Mouse (Mus musculus): Measurements from ENCODE around the gene Ints7. TPM values are rescaled to one million over a fixed set of nuclear protein-coding genes. Genes with fewer than 3 reads are reported as not detected.

The Ints7 gene
- total and polyA plus RNA-seq, 2 experiments from 2014 or later: 15.1 to 33.2 TPM

- no peak for ATAC-seq (ENCODE audit: insufficient read depth, low read depth)
Measured at GRCm38 (mm10) chr1:191573906-191574639, 1.4 kb upstream of the Ints7 start.

DNA sequence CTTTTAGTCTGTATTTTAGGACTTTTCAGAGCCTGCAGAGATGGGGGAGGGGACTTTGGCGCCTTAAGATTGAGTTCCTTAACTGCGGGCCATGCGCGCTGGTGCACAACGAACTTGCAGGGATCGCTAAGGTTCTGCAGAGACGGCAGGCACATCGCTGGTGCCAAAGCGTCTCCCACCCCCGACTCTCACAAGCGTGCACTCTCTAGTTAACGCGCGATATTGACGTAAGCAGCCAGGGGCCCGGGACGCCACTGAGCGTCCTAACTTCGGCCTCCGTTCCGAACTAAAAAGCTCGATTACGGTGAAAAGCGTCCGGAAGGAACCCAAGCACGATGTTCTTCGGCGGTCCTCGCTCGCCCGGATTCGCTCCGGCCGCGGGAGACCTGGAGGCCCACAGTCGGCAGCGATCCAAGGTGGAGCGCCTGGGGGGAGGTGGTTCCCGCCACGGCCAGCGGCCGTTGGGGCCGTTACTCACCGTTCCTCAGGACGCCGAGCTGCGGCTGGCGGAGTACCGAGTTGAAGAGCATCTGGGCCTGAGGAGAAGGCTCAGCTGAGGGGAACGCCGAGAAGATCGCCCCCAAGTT is 472 bp upstream of the Ints7 start:
- whole genome bisulfite sequencing: under 1% methylated on average over 52 of the region's 52 CpGs
- TF ChIP-seq CTCF (IDR thresholded peaks at IDR 0.05; ENCODE audit: low read depth) (no peak), EP300 (IDR thresholded peaks at IDR 0.05; ENCODE audit: low read depth) (no peak)
- DNase-seq (ENCODE audit: low spot score) (peak; percentile 69), ATAC-seq (ENCODE audit: insufficient read depth, low read depth) (peak; percentile 30)
- no peaks in the 10 kb centered on the region; the same call in 1 of the 2 replicates for H3K36me3 ChIP-seq (replicated peaks; ENCODE audit: control insufficient read depth, insufficient read depth, low read length)
- H3K27me3 ChIP-seq (ENCODE audit: control insufficient read depth, insufficient read depth, low read length): no peaks in the 10 kb centered on the region
- peak overlapping the region; percentile 69 for H3K9ac ChIP-seq (replicated peaks; ENCODE audit: low read depth, low read length)
- H3K4me1 ChIP-seq (ENCODE audit: control insufficient read depth, insufficient read depth): peaks cover 26% of the 10 kb centered on the region
- H3K27ac ChIP-seq (ENCODE audit: low read depth): peak overlapping the region; percentile 85
- H3K4me2 ChIP-seq (ENCODE audit: low read depth, low read length): peak overlapping the region; percentile 84
- no peaks in the 10 kb centered on the region for H3K9me3 ChIP-seq (replicated peaks; ENCODE audit: control insufficient read depth, low read length)
- H3K4me3 ChIP-seq (ENCODE audit: low read depth, low read length): peak overlapping the region; percentile 83

More at GRCm38 (mm10) chr1:191573906-191574639, 1.4 kb upstream of the Ints7 start:
- TF ChIP-seq CTCF (IDR thresholded peaks at IDR 0.05; ENCODE audit: low read depth) (no peak), EP300 (IDR thresholded peaks at IDR 0.05; ENCODE audit: low read depth) (no peak)
- Histone ChIP-seq H3K4me3 (ENCODE audit: low read depth, low read length) (peak overlapping the region; percentile 83), H3K27ac (ENCODE audit: low read depth) (peak overlapping the region; percentile 85), H3K4me1 (ENCODE audit: control insufficient read depth, insufficient read depth) (peaks cover 26% of the 10 kb centered on the region), H3K9ac (replicated peaks; ENCODE audit: low read depth, low read length) (peak overlapping the region; percentile 69), H3K27me3 (ENCODE audit: control insufficient read depth, insufficient read depth, low read length) (no peaks in the 10 kb centered on the region), H3K9me3 (replicated peaks; ENCODE audit: control insufficient read depth, low read length) (no peaks in the 10 kb centered on the region), H3K4me2 (ENCODE audit: low read depth, low read length) (peak overlapping the region; percentile 84), H3K36me3 (replicated peaks; ENCODE audit: control insufficient read depth, insufficient read depth, low read length) (peaks cover 4% of the 10 kb centered on the region; the same call in 1 of the 2 replicates)
- 1% methylated on average over 13 of the region's 13 CpGs for WGBS
- no peak for DNase-seq (ENCODE audit: low spot score)

DNA sequence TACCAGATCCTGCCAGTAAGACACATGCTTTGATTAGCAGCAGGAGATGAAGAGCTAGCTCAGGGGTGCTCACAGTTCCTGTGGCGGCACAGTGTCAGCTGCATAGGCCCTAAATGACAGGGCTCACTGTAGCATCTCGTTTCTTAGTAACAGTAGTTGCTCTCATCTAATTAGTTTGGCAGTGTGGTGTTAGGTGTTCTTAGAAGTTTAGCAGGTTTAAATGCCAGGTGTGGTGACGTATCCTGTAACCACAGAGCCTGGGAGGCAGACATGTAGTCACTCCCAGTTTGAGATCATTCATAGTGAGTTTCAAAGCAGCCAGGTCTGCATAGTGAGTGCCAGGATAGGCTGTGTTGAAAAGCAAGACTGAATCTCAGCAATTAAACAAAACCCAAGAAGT is 4.1 kb downstream of the Ints7 start:
- 88% methylated on average over 3 of the region's 3 CpGs for WGBS
- Histone ChIP-seq H3K27me3 (ENCODE audit: control insufficient read depth, insufficient read depth, low read length) (no peaks in the 10 kb centered on the region), H3K9ac (replicated peaks; ENCODE audit: low read depth, low read length) (no peak overlapping the region), H3K4me1 (ENCODE audit: control insufficient read depth, insufficient read depth) (peaks cover 16% of the 10 kb centered on the region; the same call in 1 of the 2 replicates), H3K9me3 (replicated peaks; ENCODE audit: control insufficient read depth, low read length) (no peaks in the 10 kb centered on the region), H3K27ac (ENCODE audit: low read depth) (no peak overlapping the region), H3K36me3 (replicated peaks; ENCODE audit: control insufficient read depth, insufficient read depth, low read length) (peaks cover 19% of the 10 kb centered on the region), H3K4me2 (ENCODE audit: low read depth, low read length) (no peak overlapping the region), H3K4me3 (ENCODE audit: low read depth, low read length) (no peak overlapping the region)
- DNase-seq (ENCODE audit: low spot score) (no peak), ATAC-seq (ENCODE audit: insufficient read depth, low read depth) (no peak)
- TF ChIP-seq CTCF (IDR thresholded peaks at IDR 0.05; ENCODE audit: low read depth) (no peak), EP300 (IDR thresholded peaks at IDR 0.05; ENCODE audit: low read depth) (no peak)

DNA sequence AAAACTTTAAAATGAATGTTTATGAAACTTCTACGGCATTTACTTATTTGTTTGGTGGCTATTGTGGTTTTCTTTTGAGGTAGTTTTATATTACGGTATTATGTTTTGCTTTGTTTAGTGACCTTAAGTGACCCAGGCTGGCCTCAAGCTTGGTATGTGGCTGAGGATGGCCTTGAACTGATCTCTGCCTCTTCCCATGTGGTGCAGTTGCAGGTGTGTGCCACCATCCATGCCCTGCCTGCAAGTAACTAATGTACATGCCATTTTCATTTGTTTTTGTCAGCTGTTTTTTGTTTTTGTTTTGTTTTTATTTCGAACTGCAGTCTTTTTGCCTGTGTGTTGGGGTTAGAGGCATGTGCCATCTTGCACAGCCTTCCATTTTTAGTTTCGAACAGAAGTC is 6.2 kb downstream of the Ints7 start:
- no peak overlapping the region for H3K9ac ChIP-seq (replicated peaks; ENCODE audit: low read depth, low read length)
- DNase-seq (ENCODE audit: low spot score): no peak
- 93% methylated on average over 4 of the region's 4 CpGs for WGBS
- H3K4me1 ChIP-seq (ENCODE audit: control insufficient read depth, insufficient read depth): peaks cover 10% of the 10 kb centered on the region; the same call in 1 of the 2 replicates
- ATAC-seq (ENCODE audit: insufficient read depth, low read depth): no peak
- TF ChIP-seq EP300 (IDR thresholded peaks at IDR 0.05; ENCODE audit: low read depth) (no peak), CTCF (IDR thresholded peaks at IDR 0.05; ENCODE audit: low read depth) (no peak)
- no peak overlapping the region for H3K4me2 ChIP-seq (ENCODE audit: low read depth, low read length)
- H3K36me3 ChIP-seq (replicated peaks; ENCODE audit: control insufficient read depth, insufficient read depth, low read length): peaks cover 32% of the 10 kb centered on the region
- H3K27me3 ChIP-seq (ENCODE audit: control insufficient read depth, insufficient read depth, low read length): no peaks in the 10 kb centered on the region
- no peak overlapping the region for H3K27ac ChIP-seq (ENCODE audit: low read depth)
- H3K9me3 ChIP-seq (replicated peaks; ENCODE audit: control insufficient read depth, low read length): no peaks in the 10 kb centered on the region
- H3K4me3 ChIP-seq (ENCODE audit: low read depth, low read length): no peak overlapping the region

- no peaks in the 10 kb centered on the region for H3K4me1 ChIP-seq (ENCODE audit: control insufficient read depth, insufficient read depth)
- TF ChIP-seq EP300 (IDR thresholded peaks at IDR 0.05; ENCODE audit: low read depth) (no peak), CTCF (IDR thresholded peaks at IDR 0.05; ENCODE audit: low read depth) (no peak)
- DNase-seq (ENCODE audit: low spot score): no peak
Measured at GRCm38 (mm10) chr1:191583836-191584235, 8.4 kb downstream of the Ints7 start.

More at GRCm38 (mm10) chr1:191583836-191584235, 8.4 kb downstream of the Ints7 start:
- Histone ChIP-seq H3K27me3 (ENCODE audit: control insufficient read depth, insufficient read depth, low read length) (no peaks in the 10 kb centered on the region), H3K4me3 (ENCODE audit: low read depth, low read length) (no peak overlapping the region), H3K36me3 (replicated peaks; ENCODE audit: control insufficient read depth, insufficient read depth, low read length) (peaks cover 52% of the 10 kb centered on the region), H3K4me2 (ENCODE audit: low read depth, low read length) (no peak overlapping the region), H3K9me3 (replicated peaks; ENCODE audit: control insufficient read depth, low read length) (0 out of 2 replicates have a peak, but pooled peaks cover 1% of the 10 kb centered on the region), H3K9ac (replicated peaks; ENCODE audit: low read depth, low read length) (no peak overlapping the region), H3K27ac (ENCODE audit: low read depth) (no peak overlapping the region)
- ATAC-seq (ENCODE audit: insufficient read depth, low read depth): no peak
- WGBS: 91% methylated on average over 4 of the region's 4 CpGs
